Mouse (Mus musculus) G1E (cell line): ENCODE results near the gene Syne2.

Experiments
- CTCF ChIP-seq: IDR thresholded peaks from 2 replicates; pipeline ENCODE4 v1.5.1; 2012; ENCODE audit warnings: low read depth, low read length, inconsistent platforms, mixed read lengths
- GATA1 ChIP-seq: IDR thresholded peaks from 2 replicates; pipeline ENCODE4 v1.6.1; 2012; ENCODE audit warnings: borderline replicate concordance, low read length, inconsistent platforms, mixed read lengths
- POLR2AphosphoS5 ChIP-seq: IDR thresholded peaks from 2 replicates; pipeline ENCODE4 v1.6.1; 2012; ENCODE audit warnings: low read depth, low read length, inconsistent platforms; ENCODE audit not compliant: insufficient replicate concordance

- TF ChIP-seq CTCF: no peak
- no peak for TF ChIP-seq POLR2AphosphoS5
- no peak for TF ChIP-seq GATA1
Observed at GRCm38 (mm10) chr12:75893392-75893791, 75.5 kb downstream of the Syne2 start.
